Mouse (Mus musculus): ENCODE results near the gene Cxcr5.

Gene Cxcr5

DNA sequence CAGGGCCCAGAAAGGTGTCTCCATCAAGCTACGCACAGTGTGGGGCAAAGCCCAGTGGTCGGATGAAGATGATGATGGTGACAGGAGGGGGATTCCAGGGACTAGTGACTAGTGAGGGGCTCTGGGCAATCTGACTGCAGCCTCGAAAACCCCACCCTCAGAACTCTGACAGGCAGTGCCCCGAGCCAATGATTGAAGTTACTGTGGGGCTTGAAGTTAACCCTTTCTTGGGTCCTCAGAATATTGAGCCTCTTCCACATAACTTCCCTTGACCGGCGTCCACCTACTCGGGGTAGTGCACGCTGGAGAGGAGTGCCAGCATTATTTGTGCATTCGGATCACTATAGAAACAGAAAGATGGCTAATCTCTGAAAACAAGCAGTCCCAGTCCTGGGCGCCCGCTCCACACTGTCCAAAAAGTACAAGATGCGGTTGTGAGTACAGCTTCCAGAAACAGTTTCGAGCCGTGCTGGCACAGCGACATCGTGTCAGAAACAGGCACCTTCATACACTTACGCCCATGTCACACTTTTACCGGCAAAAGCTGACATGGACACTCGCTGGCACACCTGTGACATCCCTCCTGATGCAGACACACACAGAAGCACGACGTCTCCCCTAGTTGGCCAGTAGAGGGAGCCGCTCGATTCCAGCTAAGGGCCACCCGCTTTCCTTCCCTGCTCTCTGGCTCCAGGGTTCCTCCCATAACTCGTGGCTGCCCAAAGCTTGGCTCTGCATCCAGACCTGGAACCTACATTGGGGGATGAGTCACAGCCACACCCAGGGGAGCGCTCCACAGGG is 81.8 kb downstream of the Cxcr5 start:
- peak; percentile 82 to 88 for DNase-seq (ENCODE audit: low spot score in 2 of 2)

DNA sequence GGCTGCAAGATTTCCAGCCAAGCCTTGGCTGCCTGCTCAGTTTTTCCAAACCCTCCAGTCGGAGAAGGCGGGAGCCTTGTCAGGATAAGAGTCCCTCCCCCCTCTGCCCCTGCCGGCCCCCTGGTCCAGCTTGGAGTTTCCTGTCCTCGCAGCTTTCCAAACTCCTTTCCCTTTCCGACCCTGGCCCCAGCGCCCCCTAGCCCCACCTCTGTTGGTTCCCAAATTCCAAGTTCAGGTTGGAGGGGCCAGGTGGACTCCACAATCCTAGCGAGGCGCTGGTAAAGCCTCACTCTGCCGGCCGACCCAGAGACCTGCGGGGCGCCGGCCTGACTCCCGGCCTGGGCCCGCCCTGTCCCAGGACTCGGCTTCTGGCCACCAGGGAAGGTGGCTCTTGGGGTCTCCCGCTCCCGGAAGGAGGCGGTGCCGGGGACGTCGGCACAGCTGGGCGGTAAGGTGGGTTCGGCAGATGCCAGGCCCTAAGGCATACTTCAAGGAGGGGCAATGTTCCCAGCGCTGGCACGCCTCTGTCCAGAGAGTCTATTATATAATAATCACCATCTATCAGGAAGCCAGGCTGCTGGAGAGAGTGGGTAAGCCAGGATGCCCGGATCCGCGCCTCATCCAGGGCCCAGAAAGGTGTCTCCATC is 82.6 kb downstream of the Cxcr5 start:
- DNase-seq (ENCODE audit: low spot score in 2 of 2) = peak; percentile 82 to 86

DNA sequence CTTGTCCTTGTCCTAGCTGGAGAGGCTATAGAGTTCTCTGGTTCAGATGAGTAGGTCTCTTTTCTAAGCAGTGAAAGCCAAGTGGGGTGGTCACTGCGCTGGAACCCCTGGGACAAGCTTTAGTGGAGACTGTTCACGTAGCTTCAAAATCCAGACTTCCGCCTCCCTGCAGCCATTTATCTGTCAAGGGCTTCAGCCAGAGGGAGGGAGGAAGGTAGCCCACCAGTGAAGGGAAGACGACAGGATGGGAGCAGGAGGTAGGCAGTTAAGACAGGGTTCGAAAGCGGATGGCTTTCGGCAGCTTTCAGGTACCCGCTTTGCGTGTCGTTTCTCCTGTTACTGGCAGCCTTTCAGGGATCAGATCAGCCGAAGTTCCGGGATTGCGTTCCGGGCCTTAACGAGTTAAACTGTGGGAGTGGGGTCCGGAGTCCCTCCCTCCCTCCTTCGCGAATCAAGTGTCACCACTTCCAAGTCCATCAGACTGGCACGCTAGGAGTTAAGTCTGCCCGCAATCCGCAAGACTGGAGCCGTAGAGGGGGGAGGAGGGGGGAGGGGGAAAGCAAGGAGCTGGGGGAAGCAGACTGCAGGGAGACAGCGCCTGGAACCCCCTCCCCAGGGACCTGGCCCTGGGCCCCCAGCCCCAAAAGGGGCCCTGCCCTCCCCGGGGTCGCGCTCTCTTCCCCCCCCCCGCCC is 83.3 kb downstream of the Cxcr5 start:
- DNase-seq (ENCODE audit: low spot score in 2 of 2) = peak; percentile 72 to 80

DNA sequence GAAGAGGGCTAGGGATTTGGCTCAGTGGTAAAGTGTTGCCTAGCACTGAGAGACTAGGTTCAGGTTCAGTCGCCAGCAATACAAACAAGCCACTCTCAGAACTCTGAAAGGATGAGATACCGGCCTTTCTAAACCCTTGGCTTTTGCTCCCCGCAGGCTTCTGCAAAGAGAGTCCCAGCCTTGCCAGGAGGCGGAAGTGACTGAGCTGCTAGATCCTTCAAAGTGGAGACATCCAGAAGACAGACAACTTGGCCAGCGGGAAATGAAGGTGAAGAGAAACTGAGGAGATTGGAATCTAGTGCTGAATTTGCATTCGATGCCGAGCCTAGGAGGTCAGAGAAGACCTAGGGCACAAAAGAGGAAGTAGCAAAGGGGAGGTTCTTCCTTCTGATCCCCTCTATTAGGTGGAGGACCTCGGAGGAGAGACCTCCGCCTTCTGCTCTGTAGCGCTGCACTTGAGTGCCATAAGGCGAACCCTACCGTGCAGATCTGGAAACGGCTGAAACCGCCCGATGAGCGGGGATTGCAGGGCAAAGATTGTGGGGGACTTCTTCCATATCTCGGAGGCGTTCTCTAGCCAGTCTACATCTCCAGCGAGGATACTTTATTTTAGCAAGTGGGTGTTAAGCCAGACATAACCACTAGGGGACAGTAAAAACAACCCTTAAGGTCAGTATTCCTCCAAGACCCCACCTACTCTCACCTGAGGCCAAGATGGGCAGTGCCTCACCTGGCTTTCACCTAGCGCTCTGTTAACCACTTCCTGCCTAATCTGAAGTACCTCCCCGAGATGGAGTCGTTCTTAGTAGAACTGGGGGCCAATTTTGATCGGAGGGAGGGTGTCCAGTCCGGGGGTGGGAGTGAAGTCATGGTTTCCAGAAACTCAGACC is 84.1 kb downstream of the Cxcr5 start:
- DNase-seq (ENCODE audit: low spot score in 2 of 2) = no peak

DNA sequence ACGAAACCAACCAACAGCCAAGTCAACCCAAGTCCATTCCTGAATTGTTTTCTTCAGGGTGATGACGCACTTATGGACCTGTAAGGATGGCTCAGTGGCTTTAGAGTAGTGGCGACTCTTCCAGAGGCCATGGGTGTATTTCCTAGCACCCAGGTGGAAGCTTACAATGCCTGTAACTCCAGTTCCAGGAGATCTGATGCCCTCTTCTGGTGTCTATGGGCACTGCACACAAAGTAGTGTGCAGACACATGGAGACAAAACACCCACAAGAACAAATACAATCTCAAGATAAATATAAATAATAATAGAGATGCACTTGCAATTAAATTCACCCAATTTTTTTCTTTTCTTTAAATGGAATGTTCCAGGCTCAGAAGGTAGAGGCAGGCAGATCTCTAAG is 85.7 kb downstream of the Cxcr5 start:
- no peak for DNase-seq (ENCODE audit: low spot score in 2 of 2)

DNA sequence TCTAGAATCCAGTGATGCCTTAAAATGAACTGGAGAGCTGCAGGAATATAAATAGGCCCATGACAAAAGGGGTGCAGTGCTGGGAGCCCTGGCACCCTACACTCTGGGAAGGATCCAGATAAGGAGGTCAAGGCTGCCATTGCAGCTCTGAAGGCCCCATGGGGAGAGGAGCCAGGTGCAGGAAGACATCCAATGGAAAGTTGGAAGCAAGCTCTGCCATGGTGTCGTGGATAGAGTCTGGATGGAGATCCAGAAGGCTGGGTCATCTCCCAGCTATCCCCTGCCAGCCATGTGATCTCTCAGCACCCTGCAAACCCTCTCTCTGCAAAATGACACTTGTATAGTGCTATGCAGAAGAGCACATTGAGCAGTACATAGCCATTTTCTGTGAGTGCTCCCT is 87.3 kb downstream of the Cxcr5 start:
- no peak for DNase-seq (ENCODE audit: low spot score in 2 of 2)

DNA sequence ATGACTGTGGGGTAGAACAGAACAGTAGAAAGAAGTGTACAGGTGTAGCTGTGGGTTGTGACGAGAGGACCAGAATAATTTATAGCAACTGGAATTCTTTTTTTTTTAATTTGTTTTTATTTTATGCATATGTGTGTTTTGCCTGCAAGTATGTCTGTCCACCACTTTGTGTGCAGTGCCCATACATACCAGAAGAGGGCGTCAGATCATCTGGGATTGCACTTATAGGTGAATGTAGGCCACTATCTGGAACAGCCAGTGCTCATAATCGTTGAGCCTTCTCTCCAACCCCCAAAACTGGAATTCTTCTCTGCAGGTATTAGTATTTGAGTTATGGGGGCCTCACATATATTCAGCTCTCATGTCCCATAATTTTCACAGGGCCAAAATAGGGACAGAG is 88.5 kb downstream of the Cxcr5 start:
- no peak for DNase-seq (ENCODE audit: low spot score in 2 of 2)

DNA sequence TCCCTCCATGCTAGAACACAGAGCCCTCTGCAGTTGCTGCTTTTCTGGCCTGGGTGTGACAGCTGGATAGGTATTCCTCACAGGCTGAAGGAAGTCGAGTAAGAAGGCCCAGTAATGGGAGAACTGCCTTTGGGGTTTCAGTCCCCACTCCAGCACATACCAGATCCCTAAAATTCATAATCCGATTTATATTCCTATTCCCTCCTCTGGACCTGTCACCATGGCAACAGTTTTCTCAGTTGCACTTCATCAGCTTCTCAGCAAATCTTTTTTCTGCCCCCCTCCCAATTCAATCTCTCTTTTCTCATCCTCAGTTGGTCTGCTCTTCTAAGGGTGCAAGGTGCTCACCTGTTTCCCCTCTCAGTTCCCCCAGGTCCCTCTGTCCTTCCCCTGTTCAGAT is 92.9 kb downstream of the Cxcr5 start:
- DNase-seq (ENCODE audit: low spot score in 2 of 2) = no peak

DNA sequence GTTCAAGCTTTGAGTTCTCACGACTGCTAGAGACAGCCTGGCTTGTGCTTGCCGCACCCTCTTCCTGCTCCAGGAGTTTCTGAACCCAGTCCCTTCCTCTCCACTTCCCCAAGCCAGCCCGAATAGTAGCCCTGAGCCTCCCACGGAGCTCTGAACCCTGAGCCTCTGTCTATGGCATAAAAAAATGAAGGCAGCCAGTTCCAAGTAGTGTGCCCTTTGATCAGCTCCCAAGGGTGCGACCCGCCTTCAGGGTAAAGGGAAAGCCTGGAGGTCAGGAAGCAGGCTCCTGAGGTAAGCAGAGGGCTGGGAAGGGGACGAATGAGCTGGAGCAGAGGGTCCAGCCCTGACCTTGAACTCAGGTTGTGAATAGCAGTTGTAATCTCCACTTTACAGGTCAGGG is 93.5 kb downstream of the Cxcr5 start:
- no peak for DNase-seq (ENCODE audit: low spot score in 2 of 2)

DNA sequence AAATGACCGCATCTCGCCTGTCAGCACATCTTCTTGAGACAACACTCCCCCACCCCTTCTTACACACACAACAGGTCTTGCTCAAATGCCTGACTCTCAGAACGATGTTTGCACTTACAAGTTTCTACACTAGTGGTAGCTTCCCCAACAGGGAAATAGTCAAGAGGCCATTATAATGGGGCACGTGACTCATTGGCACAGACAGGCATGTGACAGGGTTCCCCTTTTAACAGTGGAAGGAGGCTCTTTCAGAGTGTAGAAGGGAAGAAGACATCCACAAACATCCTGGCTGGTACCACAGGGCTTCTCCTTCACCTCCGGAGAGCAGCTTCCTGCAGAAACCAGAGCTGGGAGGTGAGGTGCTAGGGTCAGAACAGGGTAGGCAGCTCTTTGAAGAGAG is 99.7 kb downstream of the Cxcr5 start:
- no peak for DNase-seq (ENCODE audit: low spot score in 2 of 2)

Measured in urinary bladder, postnatal 4 days (tissue).